Mouse (Mus musculus) cerebellum, adult 11 months (tissue): ENCODE results near the gene D830030K20Rik.
"Not testable (repeated sequence)": the region's sequence is repeated elsewhere in the genome, so short reads cannot be mapped to it uniquely, and the experiment has no call there.

Source experiments
- DNase-seq: peaks from one replicate; pipeline ENCODE4 v3.0.0; 2022

D830030K20Rik gene

DNA sequence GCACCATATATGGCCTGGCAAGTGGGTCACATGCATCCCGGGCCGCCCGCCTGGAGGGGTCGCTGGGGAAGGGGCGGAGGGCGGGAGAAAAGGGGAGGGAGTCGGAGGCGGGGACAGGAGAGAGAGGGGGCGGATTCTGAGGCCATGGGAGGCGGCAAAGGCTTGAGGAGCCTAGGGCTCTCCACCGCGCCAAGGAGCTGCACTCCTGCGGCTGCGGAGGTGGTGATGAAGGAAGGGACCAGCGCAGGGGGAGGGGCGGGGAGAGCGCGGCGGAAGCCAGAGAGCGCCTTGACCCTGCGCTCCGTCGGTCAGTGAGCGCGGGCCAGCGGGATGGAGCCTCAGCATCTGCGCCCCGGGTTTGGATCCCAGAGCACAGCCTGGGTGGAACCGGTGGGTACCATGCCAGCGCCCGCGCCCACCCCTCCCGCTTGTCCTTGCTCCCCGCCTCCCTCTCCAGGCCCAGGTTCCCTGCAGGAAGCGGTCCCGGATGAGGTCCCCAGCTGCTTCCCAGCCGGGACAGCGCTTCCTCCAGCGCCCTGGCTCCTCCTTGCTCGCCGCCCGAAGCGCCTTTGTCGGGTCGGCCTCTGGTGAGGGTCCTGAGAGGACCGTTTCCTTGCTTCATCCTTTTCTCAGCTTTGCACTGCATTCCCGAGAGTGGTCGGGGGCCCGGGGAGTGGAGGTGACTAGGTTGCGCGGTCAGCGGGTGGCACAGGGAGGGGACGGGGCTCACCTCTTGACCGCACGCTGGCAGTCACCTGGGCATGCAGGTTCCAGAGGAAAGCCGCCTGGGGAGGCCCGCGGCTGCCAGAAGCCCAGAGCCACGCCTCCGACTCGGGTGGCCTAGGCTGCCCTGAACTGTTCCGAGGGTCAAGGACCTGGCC, at the start of gene D830030K20Rik:
Gene D830030K20Rik (plus strand): TSS at position 217 of the 881 bp plus-strand sequence.
- DNase-seq, result not testable (repeated sequence)

DNA sequence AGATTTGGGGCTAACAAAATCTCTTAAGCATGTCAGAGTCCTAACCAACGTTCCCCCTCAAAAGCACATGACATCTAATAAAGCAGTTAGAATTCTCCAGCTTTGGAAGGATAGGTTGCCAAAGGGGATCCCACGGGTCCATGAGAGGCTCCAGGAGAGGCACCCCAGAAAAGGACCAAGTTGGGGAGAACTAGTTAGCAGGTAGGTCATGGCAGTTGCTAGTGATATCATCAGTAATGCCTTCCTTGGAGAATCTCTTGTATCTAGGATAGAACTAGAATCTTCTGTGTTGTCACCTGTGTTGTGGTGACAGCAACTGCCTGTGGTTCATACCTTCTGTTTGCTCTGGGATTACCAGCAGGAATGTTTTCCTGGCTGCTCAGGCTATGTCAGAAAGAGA, 20.3 kb upstream of the D830030K20Rik start, which contains the start of gene Gm5795:
Gene Gm5795 (plus strand): TSS at position 301 of the 400 bp plus-strand sequence.
- DNase-seq, result not testable (repeated sequence)

DNA sequence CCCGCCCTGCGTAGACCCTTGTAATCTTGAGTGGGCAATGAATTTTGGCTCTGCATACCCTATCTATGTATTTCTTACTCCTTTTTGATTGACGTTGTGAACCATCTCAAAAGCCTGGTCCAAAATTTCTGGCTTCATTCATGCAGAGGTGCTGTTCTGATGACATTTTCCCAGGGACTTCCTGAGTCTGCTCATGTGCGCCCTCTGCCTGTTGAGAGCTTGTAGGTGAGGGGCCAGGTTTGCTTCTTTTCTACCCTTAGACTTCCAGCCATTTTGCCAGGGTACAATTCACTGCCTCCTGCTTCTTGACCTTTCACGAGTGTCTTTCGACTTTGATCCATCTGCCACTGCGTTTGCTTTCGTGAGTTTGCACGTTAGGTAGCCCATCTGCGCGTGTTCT, 1.1 kb downstream of the D830030K20Rik start:
- peak; percentile 0 for DNase-seq

DNA sequence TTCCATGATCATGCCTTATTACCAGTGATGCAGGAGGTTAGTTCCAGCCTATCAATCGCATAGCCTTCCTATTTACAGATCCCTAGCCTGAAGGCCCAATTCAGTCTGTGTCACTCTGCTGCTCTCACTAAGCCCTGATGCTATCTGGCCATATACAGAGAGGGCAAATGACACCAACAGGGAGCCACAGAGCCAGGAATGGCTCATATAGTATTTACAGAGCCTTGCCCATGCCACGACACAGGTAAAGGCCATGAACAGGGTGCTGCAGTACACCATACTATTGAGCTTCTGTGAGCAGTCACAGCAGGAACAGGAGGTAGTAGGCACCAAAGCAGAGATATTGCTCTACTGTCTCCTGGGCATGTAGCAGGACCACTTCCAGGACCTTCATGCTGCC, 54.2 kb downstream of the D830030K20Rik start:
- DNase-seq, result not testable (repeated sequence)
